Mouse (Mus musculus) right cerebral cortex, adult 18-20 months (tissue): Measurements from ENCODE around the gene Ldhd.

Experiments
- DNase-seq: peaks from one replicate; pipeline ENCODE4 v3.0.0; 2022; ENCODE audit warnings: mixed read lengths

The Ldhd gene

GRCm38 (mm10) chr8:111594044-111594840 lies 35.9 kb downstream of the Ldhd start:
- no peak for DNase-seq

DNA sequence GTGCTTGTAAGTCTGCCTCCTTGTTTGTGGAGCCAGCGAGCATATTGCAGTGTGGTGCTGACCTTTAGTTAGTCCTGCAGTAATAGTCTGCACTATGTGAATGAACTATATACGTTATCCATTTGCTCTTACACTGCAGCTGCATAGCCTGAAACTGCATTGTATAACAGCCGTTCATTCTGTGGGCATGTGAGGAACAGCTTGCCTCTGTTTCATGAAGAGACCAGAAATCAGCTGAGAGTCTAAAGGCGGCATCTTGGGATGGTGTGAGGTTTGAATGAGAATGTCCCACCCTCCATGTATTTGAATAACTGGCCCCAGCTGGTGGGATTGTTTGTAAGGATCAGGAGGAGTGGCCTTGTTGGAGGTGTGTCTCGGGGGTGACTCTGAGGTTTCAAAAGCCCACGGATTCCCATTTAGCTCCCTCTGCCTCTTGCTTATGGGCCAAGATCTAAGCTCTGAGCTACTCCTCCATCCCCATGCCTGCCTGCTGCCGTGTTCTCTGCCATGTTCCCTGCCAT lies 37.7 kb downstream of the Ldhd start:
- DNase-seq = peak; percentile 20

DNA sequence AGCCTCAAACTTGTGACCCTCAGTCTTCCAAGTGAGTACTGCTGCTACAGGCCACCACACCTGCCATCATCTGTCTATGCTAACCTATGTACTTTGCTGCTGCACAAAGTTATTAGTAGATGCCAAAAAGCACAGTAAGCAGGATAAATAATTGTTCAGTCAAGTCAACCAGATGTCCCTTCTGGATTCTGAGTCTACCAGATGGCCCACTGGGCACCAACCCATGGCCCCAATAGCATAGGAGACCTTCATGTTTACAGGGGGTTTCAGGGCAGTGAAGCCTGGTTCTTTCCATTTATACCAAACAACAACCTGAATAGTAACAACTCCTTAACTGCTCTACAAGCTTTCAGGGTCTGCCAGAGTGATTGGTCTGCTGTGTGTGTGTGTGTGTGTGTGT lies 39.0 kb downstream of the Ldhd start:
- no peak for DNase-seq

- no peak for DNase-seq
Measured at GRCm38 (mm10) chr8:111590214-111590613, 40.0 kb downstream of the Ldhd start.

DNA sequence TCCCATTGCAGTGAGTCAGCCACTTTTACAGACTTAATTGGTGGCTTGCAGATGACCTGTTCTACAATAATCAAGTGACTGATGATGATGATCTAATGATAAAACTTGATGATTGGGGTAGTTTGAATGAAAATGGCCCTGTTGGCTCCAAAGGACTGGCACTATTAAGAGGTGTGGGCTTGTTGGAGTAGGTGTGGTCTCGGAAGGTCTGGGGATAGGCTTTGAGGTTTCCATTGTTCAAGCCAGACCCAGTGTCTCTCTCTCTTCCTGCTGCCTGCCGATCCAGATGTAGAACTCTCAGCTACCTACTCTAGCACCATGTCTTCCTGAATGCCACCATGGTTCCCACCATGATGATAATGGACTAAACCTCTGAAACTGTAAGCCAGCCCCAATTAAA lies 41.8 kb downstream of the Ldhd start:
- DNase-seq = no peak

GRCm38 (mm10) chr8:111587545-111588094 lies 42.6 kb downstream of the Ldhd start:
- DNase-seq = no peak

- no peak for DNase-seq
Measured at GRCm38 (mm10) chr8:111584946-111585345, 45.2 kb downstream of the Ldhd start.

DNA sequence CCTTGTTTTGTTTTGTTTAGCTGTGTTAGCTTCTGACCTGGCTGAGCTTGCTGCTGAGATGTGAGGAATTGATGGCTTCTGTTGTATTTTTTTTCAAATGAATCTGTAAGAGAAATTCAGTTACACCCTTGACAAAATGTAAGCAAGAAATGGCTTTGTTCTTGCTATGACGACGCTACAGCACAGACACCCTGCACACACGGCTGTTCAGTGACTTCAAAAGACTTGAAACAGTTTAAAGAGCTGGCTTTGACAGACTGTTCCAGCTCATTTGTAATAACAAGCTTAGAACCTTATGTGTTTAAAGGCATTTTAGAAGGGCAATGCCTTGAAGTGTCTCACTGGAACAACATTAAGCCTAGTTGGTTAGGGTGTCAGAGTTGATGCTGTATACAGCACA lies 47.8 kb downstream of the Ldhd start:
- no peak for DNase-seq

DNA sequence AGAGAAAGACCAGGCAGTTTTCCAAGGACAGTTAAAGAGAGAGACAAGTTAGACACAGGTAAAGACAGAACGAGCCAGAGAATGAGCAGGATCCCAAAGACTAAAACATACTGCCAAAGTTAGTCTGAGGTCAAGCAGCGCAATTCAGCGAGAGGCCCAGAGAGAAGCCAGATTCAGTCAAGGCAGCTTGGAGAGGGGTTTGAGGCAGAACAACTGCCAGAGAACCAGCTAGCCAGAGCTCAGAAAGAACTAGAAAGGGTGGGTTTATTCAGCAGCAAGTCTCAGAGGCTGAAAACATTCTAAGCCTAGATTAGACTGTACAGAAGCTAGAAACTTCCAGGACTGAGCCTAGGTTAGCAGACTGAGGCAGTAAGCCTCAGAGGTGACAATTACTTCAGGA lies 49.9 kb downstream of the Ldhd start:
- DNase-seq = no peak

GRCm38 (mm10) chr8:111579318-111579717 lies 50.9 kb downstream of the Ldhd start:
- no peak for DNase-seq

- no peak for DNase-seq
Measured at GRCm38 (mm10) chr8:111577880-111578533, 52.2 kb downstream of the Ldhd start.

DNA sequence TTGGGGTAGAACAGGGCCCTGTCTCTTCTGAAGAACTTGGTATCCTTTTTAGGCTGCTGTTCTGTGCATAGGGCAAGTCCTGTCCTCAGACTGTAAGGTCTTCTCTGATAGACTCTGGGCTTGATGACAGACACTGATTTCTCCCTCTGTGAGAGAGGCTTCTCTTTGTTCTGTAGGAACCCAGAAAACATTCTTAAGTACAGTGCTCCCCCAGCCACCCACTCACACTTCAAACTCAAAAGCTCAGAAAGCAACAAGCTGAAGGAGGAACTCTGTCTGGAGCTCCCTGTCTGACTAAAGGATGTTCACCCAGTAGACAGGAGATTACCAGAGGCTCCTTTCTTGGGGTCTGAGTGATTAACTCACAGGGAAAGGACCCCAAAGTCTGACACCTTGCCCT lies 53.7 kb downstream of the Ldhd start:
- no peak for DNase-seq

- no peak for DNase-seq
Measured at GRCm38 (mm10) chr8:111575492-111575891, 54.7 kb downstream of the Ldhd start.

DNA sequence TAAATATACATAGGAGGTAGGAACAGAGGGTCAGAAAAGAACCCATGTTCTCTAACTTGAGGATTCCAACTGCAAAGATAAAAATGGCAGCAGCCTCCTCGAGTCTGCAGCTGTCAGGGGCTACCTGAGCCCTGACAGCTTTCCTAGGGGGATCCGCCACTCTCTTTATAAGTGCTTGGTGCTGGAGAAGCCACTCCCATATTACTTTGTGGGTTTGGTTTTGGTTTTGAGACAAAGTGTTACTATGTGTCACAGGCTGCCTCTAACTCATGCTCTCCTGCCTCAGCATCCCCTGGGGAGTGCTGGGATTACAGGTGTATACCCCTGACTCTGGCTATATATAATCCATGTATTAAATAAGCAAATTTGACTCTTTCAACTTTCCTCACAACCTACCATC lies 56.2 kb downstream of the Ldhd start:
- DNase-seq = no peak
